Mouse (Mus musculus) forebrain, embryonic 10.5 days (tissue): ENCODE measurements around the gene Klrb1a. TPM values are rescaled to one million over a fixed set of nuclear protein-coding genes. Genes with fewer than 3 reads are reported as not detected.
"Not testable (repeated sequence)": the region's sequence is repeated elsewhere in the genome, so short reads cannot be mapped to it uniquely, and the experiment has no call there.

Source experiments
- DNase-seq: peaks from one replicate; pipeline ENCODE4 v3.0.0-alpha.2; 2017; ENCODE audit warnings: low spot score; ENCODE audit errors: extremely low spot score
- H3K27ac ChIP-seq: fragments of 300-500 bp; sonication (generic); 2 replicates; pipeline ENCODE4 v1.5.1; 2016; ENCODE audit warnings: mild to moderate bottlenecking
- H3K27me3 ChIP-seq: fragments of 300-500 bp; sonication (generic); 2 replicates; pipeline ENCODE4 v1.6.1; 2016; ENCODE audit warnings: mild to moderate bottlenecking; ENCODE audit not compliant: poor library complexity, severe bottlenecking
- H3K36me3 ChIP-seq: fragments of 300-500 bp; sonication (generic); replicated peaks from 2 replicates; pipeline ENCODE4 v1.6.1; 2016; ENCODE audit warnings: mild to moderate bottlenecking, moderate library complexity
- H3K4me1 ChIP-seq: fragments of 300-500 bp; sonication (generic); 2 replicates; pipeline ENCODE4 v1.6.1; 2016
- H3K4me3 ChIP-seq: fragments of 300-500 bp; sonication (generic); 2 replicates; pipeline ENCODE4 v1.5.1; 2016; ENCODE audit warnings: mild to moderate bottlenecking, moderate library complexity
- H3K9me3 ChIP-seq: fragments of 300-500 bp; sonication (generic); 2 replicates; pipeline ENCODE4 v1.6.1; 2016; ENCODE audit warnings: mild to moderate bottlenecking, moderate library complexity
- WGBS: fragments of 180-500 bp; shearing (Covaris S2); methylation state at CpG from one replicate; pipeline ENCODE4 v1.1.7; 2016; 5-methylcytosine and 5-hydroxymethylcytosine counted together
- polyA plus RNA-seq: library from polyadenylated mRNA; unstranded; fragments of >200 nt; fragmentation: Nextera tagmentation; extraction: Ambion mirVana; gene quantifications from 2 replicates; pipeline ENCODE4 v1.2.1, GENCODE M21; 2016

Gene Klrb1a
- polyA plus RNA-seq, 1 experiment from 2014 or later = not detected

GRCm38 (mm10) chr6:128630912-128631905, 7.9 kb upstream of the Klrb1a start:
- H3K4me1 ChIP-seq, H3K27ac ChIP-seq, H3K9me3 ChIP-seq, DNase-seq, H3K36me3 ChIP-seq, H3K27me3 ChIP-seq, H3K4me3 ChIP-seq: not testable (repeated sequence)
- 86% methylated on average over 15 of the region's 15 CpGs for WGBS

GRCm38 (mm10) chr6:128629771-128630739, 6.7 kb upstream of the Klrb1a start:
- H3K9me3 ChIP-seq, H3K4me3 ChIP-seq, H3K27me3 ChIP-seq, H3K36me3 ChIP-seq, H3K4me1 ChIP-seq, H3K27ac ChIP-seq: not testable (repeated sequence)
- DNase-seq = peak; percentile 36
- WGBS = 56% methylated on average over 13 of the region's 13 CpGs

GRCm38 (mm10) chr6:128625246-128625645, 1.9 kb upstream of the Klrb1a start:
- DNase-seq, H3K4me3 ChIP-seq, H3K27me3 ChIP-seq, H3K36me3 ChIP-seq, H3K4me1 ChIP-seq, H3K27ac ChIP-seq, H3K9me3 ChIP-seq: not testable (repeated sequence)
- 95% methylated on average over 6 of the region's 6 CpGs for WGBS

- H3K27me3 ChIP-seq = no peaks in the 10 kb centered on the region
- H3K4me1 ChIP-seq = no peaks in the 10 kb centered on the region
- no peaks in the 10 kb centered on the region for H3K9me3 ChIP-seq
- no peak overlapping the region for H3K4me3 ChIP-seq
- 87% methylated on average over 4 of the region's 4 CpGs for WGBS
- no peak for DNase-seq
- H3K36me3 ChIP-seq = no peaks in the 10 kb centered on the region
- no peak overlapping the region for H3K27ac ChIP-seq
These were observed 1.1 kb upstream of the Klrb1a start for GRCm38 (mm10) chr6:128624425-128624824.

GRCm38 (mm10) chr6:128622733-128623132, 600 bp downstream of the Klrb1a start:
- H3K9me3 ChIP-seq = no peaks in the 10 kb centered on the region
- no peak overlapping the region for H3K4me3 ChIP-seq
- H3K36me3 ChIP-seq = no peaks in the 10 kb centered on the region
- 72% methylated on average over 2 of the region's 2 CpGs for WGBS
- no peak for DNase-seq
- no peaks in the 10 kb centered on the region for H3K27me3 ChIP-seq
- H3K27ac ChIP-seq = no peak overlapping the region
- H3K4me1 ChIP-seq = no peaks in the 10 kb centered on the region

- DNase-seq = no peak
- Histone ChIP-seq H3K9me3 (no peaks in the 10 kb centered on the region), H3K27me3 (no peaks in the 10 kb centered on the region), H3K27ac (no peak overlapping the region), H3K36me3 (no peaks in the 10 kb centered on the region), H3K4me3 (no peak overlapping the region), H3K4me1 (peaks cover 10% of the 10 kb centered on the region)
- WGBS = 79% methylated on average over 9 of the region's 9 CpGs
These were observed 17.0 kb downstream of the Klrb1a start for GRCm38 (mm10) chr6:128606350-128606749.

GRCm38 (mm10) chr6:128604512-128604911, 18.8 kb downstream of the Klrb1a start:
- no peaks in the 10 kb centered on the region for H3K9me3 ChIP-seq
- no peaks in the 10 kb centered on the region for H3K36me3 ChIP-seq
- no peak overlapping the region for H3K27ac ChIP-seq
- WGBS = 42% methylated on average over 5 of the region's 5 CpGs
- no peak overlapping the region for H3K4me3 ChIP-seq
- peaks cover 10% of the 10 kb centered on the region for H3K4me1 ChIP-seq
- no peak for DNase-seq
- H3K27me3 ChIP-seq = no peaks in the 10 kb centered on the region

GRCm38 (mm10) chr6:128602463-128603201, 20.7 kb downstream of the Klrb1a start:
- H3K36me3 ChIP-seq = no peaks in the 10 kb centered on the region
- no peak overlapping the region for H3K4me3 ChIP-seq
- no peaks in the 10 kb centered on the region for H3K9me3 ChIP-seq
- 51% methylated on average over 10 of the region's 10 CpGs for WGBS
- H3K27me3 ChIP-seq = no peaks in the 10 kb centered on the region
- no peak for DNase-seq
- H3K27ac ChIP-seq = no peak overlapping the region
- H3K4me1 ChIP-seq = peaks cover 11% of the 10 kb centered on the region

GRCm38 (mm10) chr6:128602026-128602425, 21.3 kb downstream of the Klrb1a start:
- H3K4me1 ChIP-seq = peaks cover 17% of the 10 kb centered on the region
- H3K36me3 ChIP-seq = no peaks in the 10 kb centered on the region
- H3K9me3 ChIP-seq = no peaks in the 10 kb centered on the region
- H3K4me3 ChIP-seq = no peak overlapping the region
- no peak overlapping the region for H3K27ac ChIP-seq
- WGBS = 66% methylated on average over 3 of the region's 3 CpGs
- no peak for DNase-seq
- no peaks in the 10 kb centered on the region for H3K27me3 ChIP-seq

GRCm38 (mm10) chr6:128599555-128599954, 23.8 kb downstream of the Klrb1a start:
- H3K4me1 ChIP-seq = peaks cover 24% of the 10 kb centered on the region
- H3K9me3 ChIP-seq = no peaks in the 10 kb centered on the region
- no peak overlapping the region for H3K27ac ChIP-seq
- WGBS = 60% methylated on average over 4 of the region's 4 CpGs
- H3K36me3 ChIP-seq = no peaks in the 10 kb centered on the region
- no peaks in the 10 kb centered on the region for H3K27me3 ChIP-seq
- H3K4me3 ChIP-seq = no peak overlapping the region
- no peak for DNase-seq

- no peaks in the 10 kb centered on the region for H3K36me3 ChIP-seq
- no peaks in the 10 kb centered on the region for H3K27me3 ChIP-seq
- peaks cover 24% of the 10 kb centered on the region for H3K4me1 ChIP-seq
- WGBS = 66% methylated on average over 2 of the region's 2 CpGs
- H3K9me3 ChIP-seq = no peaks in the 10 kb centered on the region
- no peak overlapping the region for H3K4me3 ChIP-seq
- no peak overlapping the region for H3K27ac ChIP-seq
- DNase-seq = no peak
These were observed 24.9 kb downstream of the Klrb1a start for GRCm38 (mm10) chr6:128598256-128599047.

GRCm38 (mm10) chr6:128597121-128597522, 26.2 kb downstream of the Klrb1a start:
- Histone ChIP-seq H3K4me3 (no peak overlapping the region), H3K27ac (no peak overlapping the region), H3K27me3 (no peaks in the 10 kb centered on the region), H3K4me1 (peaks cover 17% of the 10 kb centered on the region), H3K36me3 (no peaks in the 10 kb centered on the region), H3K9me3 (no peaks in the 10 kb centered on the region)
- WGBS = 58% methylated on average over 9 of the region's 9 CpGs
- no peak for DNase-seq
